Mouse (Mus musculus): Measurements from ENCODE around the gene Kmt5b.

GRCm38 (mm10) chr19:3752621-3753239 is 14.5 kb upstream of the Kmt5b start:
- TF ChIP-seq CHD2 (IDR thresholded peaks at IDR 0.05; ENCODE audit: low read depth, low read length): no peak
- TF ChIP-seq MAFK (IDR thresholded peaks at IDR 0.05; ENCODE audit: insufficient read depth, low read depth, low read length): no peak
- no peak for TF ChIP-seq HCFC1 (IDR thresholded peaks at IDR 0.05; ENCODE audit: borderline replicate concordance, insufficient read depth, low read length)
- TF ChIP-seq ZC3H11A (IDR thresholded peaks at IDR 0.05; ENCODE audit: borderline replicate concordance, low read depth, low read length): no peak
